Mouse (Mus musculus): ENCODE results near the gene Cth. TPM values are rescaled to one million over a fixed set of nuclear protein-coding genes. Genes with fewer than 3 reads are reported as not detected.

The Cth gene
- total and polyA plus RNA-seq, 2 experiments from 2014 or later: 2.8 to 5.4 TPM

- Histone ChIP-seq H3K36me3 (ENCODE audit: insufficient read depth, low read length) (no peaks in the 10 kb centered on the region), H3K27ac (no peak overlapping the region), H3K9ac (replicated peaks; ENCODE audit: low read length) (no peak overlapping the region), H3K27me3 (ENCODE audit: insufficient read depth, low read length) (no peaks in the 10 kb centered on the region), H3K4me2 (ENCODE audit: low read depth, low read length) (no peak overlapping the region), H3K9me3 (ENCODE audit: low read length) (no peaks in the 10 kb centered on the region), H3K4me3 (ENCODE audit: low read length) (no peak overlapping the region), H3K4me1 (ENCODE audit: insufficient read depth, low read length) (no peaks in the 10 kb centered on the region)
- 86% methylated on average over 4 of the region's 4 CpGs for WGBS
- DNase-seq (ENCODE audit: low spot score) (no peak), ATAC-seq (no peak)
- TF ChIP-seq CTCF (IDR thresholded peaks at IDR 0.05; ENCODE audit: low read depth): no peak
Observed at GRCm38 (mm10) chr3:157872897-157873296, 52.0 kb downstream of the Cth start.

- Histone ChIP-seq H3K4me3 (ENCODE audit: low read length) (no peak overlapping the region), H3K9me3 (ENCODE audit: low read length) (no peaks in the 10 kb centered on the region), H3K4me2 (ENCODE audit: low read depth, low read length) (no peak overlapping the region), H3K9ac (replicated peaks; ENCODE audit: low read length) (no peak overlapping the region), H3K4me1 (ENCODE audit: insufficient read depth, low read length) (no peaks in the 10 kb centered on the region), H3K36me3 (ENCODE audit: insufficient read depth, low read length) (no peaks in the 10 kb centered on the region), H3K27me3 (ENCODE audit: insufficient read depth, low read length) (no peaks in the 10 kb centered on the region), H3K27ac (no peak overlapping the region)
- no peak for ATAC-seq
- DNase-seq (ENCODE audit: low spot score): no peak
- WGBS: 84% methylated on average over 2 of the region's 2 CpGs
- no peak for TF ChIP-seq CTCF (IDR thresholded peaks at IDR 0.05; ENCODE audit: low read depth)
Observed at GRCm38 (mm10) chr3:157867836-157868235, 57.0 kb downstream of the Cth start.

- TF ChIP-seq CTCF (IDR thresholded peaks at IDR 0.05; ENCODE audit: low read depth): no peak
- no peak overlapping the region for H3K9ac ChIP-seq (replicated peaks; ENCODE audit: low read length)
- 82% methylated on average over 4 of the region's 4 CpGs for WGBS
- H3K9me3 ChIP-seq (ENCODE audit: low read length): no peaks in the 10 kb centered on the region
- no peaks in the 10 kb centered on the region for H3K36me3 ChIP-seq (ENCODE audit: insufficient read depth, low read length)
- no peak overlapping the region for H3K27ac ChIP-seq
- ATAC-seq: no peak
- DNase-seq (ENCODE audit: low spot score): no peak
- no peaks in the 10 kb centered on the region for H3K4me1 ChIP-seq (ENCODE audit: insufficient read depth, low read length)
- no peak overlapping the region for H3K4me2 ChIP-seq (ENCODE audit: low read depth, low read length)
- no peaks in the 10 kb centered on the region for H3K27me3 ChIP-seq (ENCODE audit: insufficient read depth, low read length)
- no peak overlapping the region for H3K4me3 ChIP-seq (ENCODE audit: low read length)
Observed at GRCm38 (mm10) chr3:157866251-157866650, 58.6 kb downstream of the Cth start.

- DNase-seq (ENCODE audit: low spot score): no peak
- 84% methylated on average over 2 of the region's 2 CpGs for WGBS
Observed at GRCm38 (mm10) chr3:157865848-157866247, 59.0 kb downstream of the Cth start.

GRCm38 (mm10) chr3:157865431-157865830 is 59.4 kb downstream of the Cth start:
- ATAC-seq (no peak), DNase-seq (ENCODE audit: low spot score) (no peak)
- no peaks in the 10 kb centered on the region for H3K9me3 ChIP-seq (ENCODE audit: low read length)
- no peak overlapping the region for H3K27ac ChIP-seq
- H3K36me3 ChIP-seq (ENCODE audit: insufficient read depth, low read length): no peaks in the 10 kb centered on the region
- no peaks in the 10 kb centered on the region for H3K27me3 ChIP-seq (ENCODE audit: insufficient read depth, low read length)
- 76% methylated on average over 6 of the region's 6 CpGs for WGBS
- H3K4me1 ChIP-seq (ENCODE audit: insufficient read depth, low read length): no peaks in the 10 kb centered on the region
- no peak overlapping the region for H3K4me2 ChIP-seq (ENCODE audit: low read depth, low read length)
- no peak overlapping the region for H3K9ac ChIP-seq (replicated peaks; ENCODE audit: low read length)
- H3K4me3 ChIP-seq (ENCODE audit: low read length): no peak overlapping the region
- TF ChIP-seq CTCF (IDR thresholded peaks at IDR 0.05; ENCODE audit: low read depth): no peak

More at GRCm38 (mm10) chr3:157865848-157866247, 59.0 kb downstream of the Cth start:
- TF ChIP-seq CTCF (IDR thresholded peaks at IDR 0.05; ENCODE audit: low read depth): no peak
- H3K4me2 ChIP-seq (ENCODE audit: low read depth, low read length): no peak overlapping the region
- H3K4me1 ChIP-seq (ENCODE audit: insufficient read depth, low read length): no peaks in the 10 kb centered on the region
- H3K27me3 ChIP-seq (ENCODE audit: insufficient read depth, low read length): no peaks in the 10 kb centered on the region
- no peak overlapping the region for H3K9ac ChIP-seq (replicated peaks; ENCODE audit: low read length)
- no peak overlapping the region for H3K4me3 ChIP-seq (ENCODE audit: low read length)
- no peaks in the 10 kb centered on the region for H3K9me3 ChIP-seq (ENCODE audit: low read length)
- ATAC-seq: no peak
- no peaks in the 10 kb centered on the region for H3K36me3 ChIP-seq (ENCODE audit: insufficient read depth, low read length)
- H3K27ac ChIP-seq: no peak overlapping the region

- DNase-seq (ENCODE audit: low spot score): no peak
- H3K27me3 ChIP-seq (ENCODE audit: insufficient read depth, low read length): no peaks in the 10 kb centered on the region
- ATAC-seq: no peak
- H3K4me2 ChIP-seq (ENCODE audit: low read depth, low read length): no peak overlapping the region
- H3K4me1 ChIP-seq (ENCODE audit: insufficient read depth, low read length): no peaks in the 10 kb centered on the region
- H3K27ac ChIP-seq: no peak overlapping the region
- no peaks in the 10 kb centered on the region for H3K9me3 ChIP-seq (ENCODE audit: low read length)
- 50% methylated on average over 1 of the region's 1 CpGs for WGBS
- H3K36me3 ChIP-seq (ENCODE audit: insufficient read depth, low read length): no peaks in the 10 kb centered on the region
- H3K4me3 ChIP-seq (ENCODE audit: low read length): no peak overlapping the region
- no peak for TF ChIP-seq CTCF (IDR thresholded peaks at IDR 0.05; ENCODE audit: low read depth)
- H3K9ac ChIP-seq (replicated peaks; ENCODE audit: low read length): no peak overlapping the region
Observed at GRCm38 (mm10) chr3:157852806-157853205, 72.1 kb downstream of the Cth start.

GRCm38 (mm10) chr3:157848503-157848902 is 76.4 kb downstream of the Cth start:
- DNase-seq (ENCODE audit: low spot score) (no peak), ATAC-seq (no peak)
- H3K9me3 ChIP-seq (ENCODE audit: low read length): no peaks in the 10 kb centered on the region
- 23% methylated on average over 2 of the region's 2 CpGs for WGBS
- H3K27me3 ChIP-seq (ENCODE audit: insufficient read depth, low read length): no peaks in the 10 kb centered on the region
- TF ChIP-seq CTCF (IDR thresholded peaks at IDR 0.05; ENCODE audit: low read depth): no peak
- no peak overlapping the region for H3K4me2 ChIP-seq (ENCODE audit: low read depth, low read length)
- H3K4me3 ChIP-seq (ENCODE audit: low read length): no peak overlapping the region
- no peak overlapping the region for H3K9ac ChIP-seq (replicated peaks; ENCODE audit: low read length)
- H3K36me3 ChIP-seq (ENCODE audit: insufficient read depth, low read length): no peaks in the 10 kb centered on the region
- H3K27ac ChIP-seq: no peak overlapping the region
- no peaks in the 10 kb centered on the region for H3K4me1 ChIP-seq (ENCODE audit: insufficient read depth, low read length)
